1 mouse cellular context compared by ENCODE assay signal in the genomic region with DNA sequence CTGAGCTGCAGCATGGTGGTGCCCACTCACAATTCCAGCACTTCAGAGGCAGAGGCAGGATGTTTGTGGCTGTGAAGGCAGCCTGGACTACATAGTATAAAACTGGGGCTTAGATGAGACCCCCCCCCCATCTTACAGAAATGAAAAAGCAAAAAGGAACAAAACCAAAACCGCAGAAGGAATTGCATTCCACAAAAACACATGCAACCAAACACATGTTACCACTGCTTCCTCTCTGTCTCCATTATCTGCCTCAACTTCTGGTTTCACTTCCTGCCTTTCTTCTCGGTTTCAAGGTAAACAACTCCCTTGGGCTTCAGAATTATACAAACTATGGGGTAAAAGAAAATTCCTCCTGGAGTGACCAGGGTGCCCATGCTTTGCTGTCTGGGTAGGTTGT.
TF ChIP-seq lines count a peak whose summit lies in the region.

No protein-coding gene starts in this region.

TF ChIP-seq in CH12.LX, 34 proteins besides CTCF, POLR2A, EP300 and RAD21:
- TF ChIP-seq RCOR1 (conservative IDR thresholded peaks at IDR 0.05; ENCODE audit: low read depth, low read length) (0 out of 2 replicates have a peak, but pooled peaks have one; percentile 45), ELF1 (IDR thresholded peaks at IDR 0.05; ENCODE audit: low read depth, low read length) (no peak), CHD2 (IDR thresholded peaks at IDR 0.05; ENCODE audit: low read length) (no peak), HCFC1 (IDR thresholded peaks at IDR 0.05; ENCODE audit: low read depth, low read length) (no peak), ZNF384 (IDR thresholded peaks at IDR 0.05; ENCODE audit: low read depth, low read length) (no peak), TCF12 (IDR thresholded peaks at IDR 0.05; ENCODE audit: low read depth, low read length) (peak; percentile 76), ZMIZ1 (IDR thresholded peaks at IDR 0.05; ENCODE audit: low read depth, low read length) (no peak), KAT2A (IDR thresholded peaks at IDR 0.05; ENCODE audit: insufficient replicate concordance, low read length) (no peak), GABPA (IDR thresholded peaks at IDR 0.05; ENCODE audit: insufficient replicate concordance, low read depth, low read length) (no peak), JUND (conservative IDR thresholded peaks at IDR 0.05; ENCODE audit: low read depth, low read length) (no peak), NRF1 (IDR thresholded peaks at IDR 0.05; ENCODE audit: low read depth, low read length) (no peak), E2F4 (IDR thresholded peaks at IDR 0.05; ENCODE audit: insufficient replicate concordance, low read depth, low read length) (no peak), JUN (IDR thresholded peaks at IDR 0.05; ENCODE audit: insufficient read depth, low read depth, low read length) (0 out of 2 replicates have a peak, but pooled peaks have one; percentile 7), IRF4 (IDR thresholded peaks at IDR 0.05; ENCODE audit: low read depth, low read length) (peak; percentile 88), PAX5 (IDR thresholded peaks at IDR 0.05; ENCODE audit: low read length) (no peak), SMC3 (IDR thresholded peaks at IDR 0.05; ENCODE audit: low read depth, low read length) (no peak), ZKSCAN1 (IDR thresholded peaks at IDR 0.05; ENCODE audit: borderline replicate concordance, low read depth, low read length) (no peak), MAFK (IDR thresholded peaks at IDR 0.05; ENCODE audit: insufficient replicate concordance, low read length) (peak; percentile 69), ZC3H11A (IDR thresholded peaks at IDR 0.05; ENCODE audit: low read depth, low read length) (no peak), BHLHE40 (IDR thresholded peaks at IDR 0.05; ENCODE audit: low read depth, low read length) (peak; percentile 83), SIN3A (IDR thresholded peaks at IDR 0.05; ENCODE audit: low read length) (no peak), MYC (IDR thresholded peaks at IDR 0.05; ENCODE audit: low read depth, low read length) (peak; percentile 55; the same call in 1 of the 2 replicates), MXI1 (IDR thresholded peaks at IDR 0.05; ENCODE audit: low read depth, low read length) (no peak), USF2 (conservative IDR thresholded peaks at IDR 0.05; ENCODE audit: low read depth, low read length) (no peak), MAX (IDR thresholded peaks at IDR 0.05; ENCODE audit: low read length) (no peak), TBP (conservative IDR thresholded peaks at IDR 0.05; ENCODE audit: low read depth, low read length) (no peak), USF1 (IDR thresholded peaks at IDR 0.05; ENCODE audit: low read depth, low read length) (no peak), POLR2AphosphoS2 (IDR thresholded peaks at IDR 0.05; ENCODE audit: low read depth, low read length) (no peak), UBTF (IDR thresholded peaks at IDR 0.05; ENCODE audit: low read depth, low read length) (no peak), MAZ (IDR thresholded peaks at IDR 0.05; ENCODE audit: low read depth, low read length) (no peak), MEF2A (IDR thresholded peaks at IDR 0.05; ENCODE audit: borderline replicate concordance, low read depth, low read length) (peak; percentile 26; the same call in 1 of the 2 replicates), CHD1 (IDR thresholded peaks at IDR 0.05; ENCODE audit: low read depth, low read length) (no peak), NELFE (IDR thresholded peaks at IDR 0.05; ENCODE audit: low read depth, low read length) (no peak), ETS1 (conservative IDR thresholded peaks at IDR 0.05; ENCODE audit: low read depth, low read length) (peak; percentile 53)
